Mouse (Mus musculus): Measurements from ENCODE around the gene Celf5. TPM values are rescaled to one million over a fixed set of nuclear protein-coding genes. Genes with fewer than 3 reads are reported as not detected.

Gene Celf5
- total RNA-seq, 2 experiments from 2014 or later, result 3.5 to 4.2 TPM

- DNase-seq (ENCODE audit: low spot score in 2 of 2), result no peak
Measured at GRCm38 (mm10) chr10:81418216-81419070, 64.1 kb downstream of the Celf5 start.

- no peak for DNase-seq (ENCODE audit: low spot score in 2 of 2)
Measured at GRCm38 (mm10) chr10:81417227-81418215, 65.0 kb downstream of the Celf5 start.

GRCm38 (mm10) chr10:81416581-81417226 lies 65.8 kb downstream of the Celf5 start:
- no peak for DNase-seq (ENCODE audit: low spot score in 2 of 2)

DNA sequence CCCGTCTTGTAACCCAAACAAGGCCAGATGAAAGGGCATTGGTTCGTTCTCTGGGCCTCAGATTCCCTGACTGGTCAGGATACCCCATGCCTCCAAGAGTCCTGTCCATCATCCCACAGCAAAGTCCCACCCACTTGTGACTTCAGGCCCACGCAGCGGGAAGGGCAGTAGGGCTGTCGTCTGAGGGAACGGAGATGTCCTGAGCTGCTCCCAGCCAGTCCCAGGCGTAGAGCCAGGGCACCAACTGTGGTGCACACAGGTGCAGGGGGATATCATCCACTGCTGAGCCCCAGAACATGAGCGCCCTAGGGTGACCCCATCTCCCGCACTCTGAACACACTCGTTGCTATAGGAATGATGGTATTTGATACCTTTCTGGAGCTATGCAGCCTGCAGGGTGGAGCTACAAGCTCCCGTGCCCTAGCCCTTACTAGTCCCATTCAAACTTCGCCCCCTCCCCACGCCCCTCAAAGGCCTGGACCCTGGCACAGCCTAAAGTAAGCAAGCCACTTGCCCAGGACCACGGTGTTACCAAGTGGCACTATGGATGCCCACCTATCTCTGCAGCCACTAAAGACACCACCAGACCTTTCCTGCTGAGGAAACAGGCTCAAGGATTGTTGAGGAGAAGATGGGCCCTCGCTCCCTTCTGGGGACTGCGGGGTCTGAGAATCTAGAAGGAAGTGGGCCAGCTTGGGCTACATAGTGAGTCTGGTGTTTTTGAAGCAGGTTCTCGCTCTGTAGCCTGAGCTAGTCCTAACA lies 66.8 kb downstream of the Celf5 start:
- DNase-seq (ENCODE audit: low spot score in 2 of 2), result no peak

GRCm38 (mm10) chr10:81415146-81415545 lies 67.4 kb downstream of the Celf5 start:
- no peak for DNase-seq (ENCODE audit: low spot score in 2 of 2)

DNA sequence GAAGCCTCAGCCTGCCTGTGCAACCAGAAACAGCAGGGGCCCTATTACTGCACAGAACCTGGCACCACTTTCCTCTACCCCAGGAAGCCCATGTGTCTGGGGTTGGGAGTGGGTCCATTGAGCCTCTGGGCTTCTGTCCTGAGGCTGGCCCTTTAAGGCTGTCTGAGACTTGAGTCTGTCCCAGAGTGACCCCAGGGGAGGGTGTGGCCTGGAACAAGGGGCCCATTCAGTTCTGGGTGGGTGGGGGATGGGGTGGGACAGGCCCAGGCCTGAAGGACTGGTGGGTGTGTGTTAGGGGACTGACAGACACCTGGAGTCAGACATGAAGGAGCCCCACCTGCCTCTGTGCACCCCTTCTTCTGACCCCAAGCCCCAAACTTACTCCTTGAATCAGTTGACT lies 67.8 kb downstream of the Celf5 start:
- DNase-seq (ENCODE audit: low spot score in 2 of 2), result no peak

GRCm38 (mm10) chr10:81413310-81414261 lies 68.9 kb downstream of the Celf5 start:
- peak in 1 of 2 experiments; percentile 70 for DNase-seq (ENCODE audit: low spot score in 2 of 2)

GRCm38 (mm10) chr10:81412586-81413309 lies 69.8 kb downstream of the Celf5 start:
- no peak for DNase-seq (ENCODE audit: low spot score in 2 of 2)

- DNase-seq (ENCODE audit: low spot score in 2 of 2), result no peak
Measured at GRCm38 (mm10) chr10:81411471-81412400, 70.8 kb downstream of the Celf5 start.

GRCm38 (mm10) chr10:81410981-81411380 lies 71.5 kb downstream of the Celf5 start:
- no peak for DNase-seq (ENCODE audit: low spot score in 2 of 2)

GRCm38 (mm10) chr10:81410350-81410749 lies 72.2 kb downstream of the Celf5 start:
- DNase-seq (ENCODE audit: low spot score in 2 of 2), result no peak

GRCm38 (mm10) chr10:81409330-81409729 lies 73.2 kb downstream of the Celf5 start:
- DNase-seq (ENCODE audit: low spot score in 2 of 2), result no peak

Small RNA genes within 50 kb of the gene (microRNA-seq; reads per million reads assigned to microRNA genes)
- gene Gm25595 (not detected), gene Mir1191b (not detected)

Other genes starting within 250 kb of the Celf5 start
- gene Zfr2, start 249.6 kb downstream of the Celf5 start, total RNA-seq (2021), result 10 to 100 TPM; 20.9 to 21.7 TPM
- 1 to 10 TPM; 2.9 to 3.0 TPM for gene Matk, start 229.8 kb downstream of the Celf5 start, total RNA-seq (2021)
- 100 to 1,000 TPM; 107 to 108 TPM for gene Mrpl54, start 215.8 kb downstream of the Celf5 start, total RNA-seq (2021)
- gene Apba3, start 215.7 kb downstream of the Celf5 start, total RNA-seq (2021), result 10 to 100 TPM; 47.8 to 49.5 TPM
- gene Tjp3, start 191.1 kb downstream of the Celf5 start, total RNA-seq (2021), result 1 to 10 TPM; 1.8 to 3.1 TPM
- 10 to 100 TPM; 65.2 to 71.1 TPM for gene Pip5k1c, start 189.7 kb downstream of the Celf5 start, total RNA-seq (2021)
- 10 to 100 TPM; 43.8 to 44.4 TPM for gene Cactin, start 161.6 kb downstream of the Celf5 start, total RNA-seq (2021)
- gene Tbxa2r, start 154.0 kb downstream of the Celf5 start, total RNA-seq (2021), result 10 to 100 TPM; 27.3 to 30.6 TPM
- gene Gipc3, start 139.4 kb downstream of the Celf5 start, total RNA-seq (2021), result 1 to 10 TPM; 2.3 to 2.6 TPM
- gene Hmg20b, start 132.2 kb downstream of the Celf5 start, total RNA-seq (2021), result 100 to 1,000 TPM; 107 to 108 TPM
- 10 to 100 TPM; 21.2 to 22.0 TPM for gene Mfsd12, start 125.2 kb downstream of the Celf5 start, total RNA-seq (2021)
- 1 to 10 TPM; 6.3 to 8.2 TPM for gene 4930404N11Rik, start 116.9 kb downstream of the Celf5 start, total RNA-seq (2021)
- gene Fzr1, start 104.2 kb downstream of the Celf5 start, total RNA-seq (2021), result 10 to 100 TPM; 69.1 to 70.7 TPM
- gene Dohh, start 98.3 kb downstream of the Celf5 start, total RNA-seq (2021), result 10 to 100 TPM; 49.4 to 49.7 TPM
- 1 to 10 TPM; 1.7 to 1.8 TPM for gene Gm48551, start 98.2 kb downstream of the Celf5 start, total RNA-seq (2021)
- gene Gm48552, start 93.7 kb downstream of the Celf5 start, total RNA-seq (2021), result 1 to 10 TPM; 2.6 to 4.1 TPM
- gene Smim24, start 89.7 kb downstream of the Celf5 start, total RNA-seq (2021), result 10 to 100 TPM in 1 of 2 experiments, 1 to 10 TPM in 1; 1.2 to 13.2 TPM
- 100 to 1,000 TPM; 120 to 129 TPM for gene Nfic, start 27.1 kb downstream of the Celf5 start, total RNA-seq (2021)
- 100 to 1,000 TPM; 107 to 117 TPM for gene Ncln, start 13.7 kb upstream of the Celf5 start, total RNA-seq (2021)
- gene S1pr4, start 17.4 kb upstream of the Celf5 start, total RNA-seq (2021), result 1 to 10 TPM; 2.0 to 2.7 TPM
- gene Gna15, start 41.5 kb upstream of the Celf5 start, total RNA-seq (2021), result 1 to 10 TPM in 1 of 2 experiments, under 1 TPM in 1; 0.67 to 1.2 TPM
- gene Gna11, start 62.5 kb upstream of the Celf5 start, total RNA-seq (2021), result 10 to 100 TPM; 74.2 to 74.4 TPM
- gene Aes, start 76.8 kb upstream of the Celf5 start, total RNA-seq (2021), result 100 to 1,000 TPM; 639 to 647 TPM
- 10 to 100 TPM; 24.9 to 30.4 TPM for gene Tle2, start 91.9 kb upstream of the Celf5 start, total RNA-seq (2021)
- gene Tle6, start 118.4 kb upstream of the Celf5 start, total RNA-seq (2021), result 10 to 100 TPM; 12.8 to 20.2 TPM
- gene BC025920, start 123.6 kb upstream of the Celf5 start, total RNA-seq (2021), result 1 to 10 TPM; 1.1 to 2.1 TPM
- 10 to 100 TPM; 40.1 to 40.7 TPM for gene Sirt6, start 145.1 kb upstream of the Celf5 start, total RNA-seq (2021)
- gene Ankrd24, start 145.8 kb upstream of the Celf5 start, total RNA-seq (2021), result 10 to 100 TPM; 38.7 to 50.5 TPM
- 1 to 10 TPM; 3.0 to 3.9 TPM for gene Gm10778, start 166.3 kb upstream of the Celf5 start, total RNA-seq (2021)
- 10 to 100 TPM in 1 of 2 experiments, 1 to 10 TPM in 1; 8.7 to 14.6 TPM for gene Zfp433, start 222.1 kb upstream of the Celf5 start, total RNA-seq (2021)

Data from adrenal gland, postnatal 4 days (tissue).